8 mouse cellular contexts compared by ENCODE assay signal in genomic region chr10:79704970-79705360, GRCm38 (mm10). TPM values are rescaled to one million over a fixed set of nuclear protein-coding genes. Genes with fewer than 3 reads are reported as not detected.
DNase-seq lines count a peak whose midpoint lies in the region; ATAC-seq and TF ChIP-seq lines count a peak whose summit lies in the region.

No protein-coding gene starts in this region.

- H3K4me2 ChIP-seq in embryonic facial prominence, embryonic 14.5 days (ENCODE audit: low read depth, low read length), result peak overlapping the region; percentile 94
- H3K4me2 ChIP-seq in midbrain, postnatal 0 days (ENCODE audit: low read depth, low read length, poor library complexity, severe bottlenecking), result peak overlapping the region; percentile 89

- no peaks in the 10 kb centered on the region for H3K9me3 ChIP-seq in embryonic facial prominence, embryonic 14.5 days (ENCODE audit: control insufficient read depth, low read length)
- H3K9me3 ChIP-seq in midbrain, postnatal 0 days (ENCODE audit: low read length), result no peaks in the 10 kb centered on the region

- peak overlapping the region; percentile 93 for H3K27ac ChIP-seq in layer of hippocampus, adult 2 months
- peak overlapping the region; percentile 87 for H3K27ac ChIP-seq in embryonic facial prominence, embryonic 14.5 days (replicated peaks; ENCODE audit: low read depth, low read length)
- H3K27ac ChIP-seq in midbrain, postnatal 0 days (ENCODE audit: low read depth, low read length), result peak overlapping the region; percentile 82

- peaks cover 23% of the 10 kb centered on the region for H3K4me1 ChIP-seq in embryonic facial prominence, embryonic 14.5 days (ENCODE audit: control insufficient read depth, insufficient read depth, low read length)
- peaks cover 11% of the 10 kb centered on the region; the same call in 1 of the 2 replicates for H3K4me1 ChIP-seq in midbrain, postnatal 0 days (ENCODE audit: insufficient read depth, low read length)

- peak overlapping the region; percentile 95 for H3K9ac ChIP-seq in embryonic facial prominence, embryonic 14.5 days (ENCODE audit: low read depth, low read length)
- peak overlapping the region; percentile 75 for H3K9ac ChIP-seq in midbrain, postnatal 0 days (replicated peaks; ENCODE audit: low read length, poor library complexity, severe bottlenecking)

- H3K36me3 ChIP-seq in embryonic facial prominence, embryonic 14.5 days (ENCODE audit: control insufficient read depth, insufficient read depth, low read length), result peaks cover 25% of the 10 kb centered on the region
- peaks cover 18% of the 10 kb centered on the region for H3K36me3 ChIP-seq in midbrain, postnatal 0 days (ENCODE audit: insufficient read depth, low read length)

- no peak for ATAC-seq in embryonic facial prominence, embryonic 14.5 days (ENCODE audit: low read depth)
- ATAC-seq in midbrain, postnatal 0 days (ENCODE audit: low FRiP score), result no peak
- no peak for ATAC-seq in frontal cortex, adult (ENCODE audit: low TSS enrichment)

- peak overlapping the region; percentile 99 for H3K4me3 ChIP-seq in layer of hippocampus, adult 2 months
- peak overlapping the region; percentile 89 for H3K4me3 ChIP-seq in embryonic facial prominence, embryonic 14.5 days (ENCODE audit: low read depth, low read length)
- H3K4me3 ChIP-seq in midbrain, postnatal 0 days (ENCODE audit: low read depth, low read length), result peak overlapping the region; percentile 54

- 5% methylated on average over 10 of the region's 10 CpGs for WGBS in embryonic facial prominence, embryonic 14.5 days
- 6% methylated on average over 10 of the region's 10 CpGs for WGBS in midbrain, postnatal 0 days

- no peak for TF ChIP-seq CTCF in layer of hippocampus, adult 2 months (conservative IDR thresholded peaks at IDR 0.05)
- no peak for TF ChIP-seq CTCF in midbrain, postnatal 0 days (IDR thresholded peaks at IDR 0.05)

- no peaks in the 10 kb centered on the region for H3K27me3 ChIP-seq in embryonic facial prominence, embryonic 14.5 days (replicated peaks; ENCODE audit: control insufficient read depth, insufficient read depth, low read length)
- no peaks in the 10 kb centered on the region for H3K27me3 ChIP-seq in midbrain, postnatal 0 days (ENCODE audit: insufficient read depth, low read length)

- no peak for DNase-seq in layer of hippocampus, adult 2 months (ENCODE audit: low spot score in 2 of 2)
- DNase-seq in layer of hippocampus, postnatal 10 days (ENCODE audit: low spot score in 2 of 2), result no peak
- no peak for DNase-seq in embryonic facial prominence, embryonic 14.5 days (ENCODE audit: low spot score)
- peak; percentile 26 for DNase-seq in induced T-regulatory cell, adult 2 months (ENCODE audit: low read depth)
- no peak for DNase-seq in midbrain, postnatal 0 days (ENCODE audit: low spot score)
- DNase-seq in layer of hippocampus, adult 8-10 months (ENCODE audit: low spot score in 2 of 2), result no peak
- DNase-seq in right cerebral cortex, adult 2 months (ENCODE audit: low spot score in 2 of 2), result no peak

RNA-seq across cellular contexts. Expression of gene Bsg, which starts 0.7 kb away (rescaled TPM):
- 100 to 1,000 TPM; 538 TPM for total RNA-seq in layer of hippocampus, adult 2 months (2021)
- total RNA-seq in layer of hippocampus, postnatal 10 days (2021), result 100 to 1,000 TPM; 692 to 694 TPM
- 846 and 847 TPM in 2 replicates for polyA plus RNA-seq in embryonic facial prominence, embryonic 14.5 days (2014; fragmentation: Nextera tagmentation; extraction: Ambion mirVana)
- total RNA-seq in midbrain, postnatal 0 days (2014; rRNA removed), result 1,054 and 1,082 TPM in 2 replicates
- 1,042 and 1,135 TPM in 2 replicates for polyA plus RNA-seq in midbrain, postnatal 0 days (2015; fragmentation: Nextera tagmentation; extraction: Ambion mirVana)
- 100 to 1,000 TPM; 515 to 593 (median 535) TPM for total RNA-seq in layer of hippocampus, adult 8-10 months (2022)

RNA-seq across cellular contexts. Expression of gene Hcn2, which starts 11.5 kb away (rescaled TPM):
- total RNA-seq in layer of hippocampus, adult 2 months (2021), result 100 to 1,000 TPM; 118 TPM
- 10 to 100 TPM; 82.8 to 84.2 TPM for total RNA-seq in layer of hippocampus, postnatal 10 days (2021)
- polyA plus RNA-seq in embryonic facial prominence, embryonic 14.5 days (2014; fragmentation: Nextera tagmentation; extraction: Ambion mirVana), result 0.15 and 0.20 TPM in 2 replicates
- total RNA-seq in midbrain, postnatal 0 days (2014; rRNA removed), result 60.9 and 66.1 TPM in 2 replicates
- 5.0 TPM in 2 replicates for polyA plus RNA-seq in midbrain, postnatal 0 days (2015; fragmentation: Nextera tagmentation; extraction: Ambion mirVana)
- total RNA-seq in layer of hippocampus, adult 8-10 months (2022), result 100 to 1,000 TPM; 120 to 128 (median 121) TPM

RNA-seq across cellular contexts. Expression of gene Gzmm, which starts 16.1 kb away (rescaled TPM):
- total RNA-seq in layer of hippocampus, adult 2 months (2021), result 1 to 10 TPM; 3.3 to 4.0 TPM
- total RNA-seq in layer of hippocampus, postnatal 10 days (2021), result 1 to 10 TPM; 1.6 to 1.8 TPM
- polyA plus RNA-seq in embryonic facial prominence, embryonic 14.5 days (2014; fragmentation: Nextera tagmentation; extraction: Ambion mirVana), result 0.31 and 0.51 TPM in 2 replicates
- total RNA-seq in midbrain, postnatal 0 days (2014; rRNA removed), result 0.66 and 0.85 TPM in 2 replicates
- 1.2 and 1.4 TPM in 2 replicates for polyA plus RNA-seq in midbrain, postnatal 0 days (2015; fragmentation: Nextera tagmentation; extraction: Ambion mirVana)
- 1 to 10 TPM; 2.3 to 3.5 (median 3.3) TPM for total RNA-seq in layer of hippocampus, adult 8-10 months (2022)

RNA-seq across cellular contexts. Expression of gene Cdc34, which starts 23.0 kb away (rescaled TPM):
- 10 to 100 TPM; 73.1 to 79.8 TPM for total RNA-seq in layer of hippocampus, adult 2 months (2021)
- total RNA-seq in layer of hippocampus, postnatal 10 days (2021), result 10 to 100 TPM; 54.8 to 56.2 TPM
- polyA plus RNA-seq in embryonic facial prominence, embryonic 14.5 days (2014; fragmentation: Nextera tagmentation; extraction: Ambion mirVana), result 106 TPM in 2 replicates
- total RNA-seq in midbrain, postnatal 0 days (2014; rRNA removed), result 65.8 and 99.4 TPM in 2 replicates
- 72.5 and 75.2 TPM in 2 replicates for polyA plus RNA-seq in midbrain, postnatal 0 days (2015; fragmentation: Nextera tagmentation; extraction: Ambion mirVana)
- total RNA-seq in layer of hippocampus, adult 8-10 months (2022), result 10 to 100 TPM; 57.9 to 67.0 (median 66.1) TPM

RNA-seq across cellular contexts. Expression of gene Tpgs1, which starts 35.8 kb away (rescaled TPM):
- total RNA-seq in layer of hippocampus, adult 2 months (2021), result 10 to 100 TPM; 67.8 to 73.5 TPM
- total RNA-seq in layer of hippocampus, postnatal 10 days (2021), result 10 to 100 TPM; 68.5 to 80.9 TPM
- polyA plus RNA-seq in embryonic facial prominence, embryonic 14.5 days (2014; fragmentation: Nextera tagmentation; extraction: Ambion mirVana), result 58.7 and 65.3 TPM in 2 replicates
- 80.9 and 85.9 TPM in 2 replicates for total RNA-seq in midbrain, postnatal 0 days (2014; rRNA removed)
- 139 and 146 TPM in 2 replicates for polyA plus RNA-seq in midbrain, postnatal 0 days (2015; fragmentation: Nextera tagmentation; extraction: Ambion mirVana)
- total RNA-seq in layer of hippocampus, adult 8-10 months (2022), result 10 to 100 TPM; 48.4 to 72.6 (median 64.3) TPM
